Mouse (Mus musculus): Measurements from ENCODE around the gene Cog3.

Cog3 gene

DNA sequence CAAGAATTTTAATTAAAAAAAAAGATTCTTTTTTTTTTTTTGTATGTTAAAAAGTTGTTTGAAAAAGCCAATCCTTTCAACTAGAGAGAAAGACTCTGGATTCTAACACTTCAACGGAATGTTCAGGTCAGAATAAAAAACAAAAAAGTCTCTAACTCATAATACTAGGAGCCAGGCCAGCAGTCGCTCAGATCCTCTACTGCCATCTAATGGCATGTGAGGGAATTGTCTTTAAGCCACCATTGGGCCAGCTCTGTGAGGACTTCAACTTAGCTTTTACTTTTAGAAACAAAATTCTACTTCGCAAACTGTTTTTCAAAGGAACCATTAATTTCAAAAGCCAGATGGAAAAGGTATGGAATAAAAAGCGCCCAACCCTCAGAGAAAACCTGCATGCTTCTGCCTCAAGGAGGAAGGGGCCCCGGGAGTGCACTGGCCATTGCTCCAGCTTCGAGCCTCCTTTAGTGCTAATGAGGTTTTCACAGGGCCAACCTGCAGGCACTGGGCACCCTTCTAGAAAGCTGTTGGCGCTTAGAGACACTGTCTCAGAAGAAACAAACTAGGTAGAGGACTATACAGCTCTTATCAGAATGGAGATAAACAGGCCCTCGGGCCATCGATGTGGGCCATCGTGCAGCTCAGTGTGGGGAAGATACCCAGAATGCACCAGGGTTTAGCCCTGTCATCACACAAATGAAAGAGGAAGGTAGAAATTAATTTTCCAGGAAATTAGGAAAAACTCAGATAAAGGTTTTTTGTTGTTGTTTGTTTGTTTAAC lies 6.9 kb upstream of the Cog3 start:
- no peak for DNase-seq (ENCODE audit: low spot score)

DNA sequence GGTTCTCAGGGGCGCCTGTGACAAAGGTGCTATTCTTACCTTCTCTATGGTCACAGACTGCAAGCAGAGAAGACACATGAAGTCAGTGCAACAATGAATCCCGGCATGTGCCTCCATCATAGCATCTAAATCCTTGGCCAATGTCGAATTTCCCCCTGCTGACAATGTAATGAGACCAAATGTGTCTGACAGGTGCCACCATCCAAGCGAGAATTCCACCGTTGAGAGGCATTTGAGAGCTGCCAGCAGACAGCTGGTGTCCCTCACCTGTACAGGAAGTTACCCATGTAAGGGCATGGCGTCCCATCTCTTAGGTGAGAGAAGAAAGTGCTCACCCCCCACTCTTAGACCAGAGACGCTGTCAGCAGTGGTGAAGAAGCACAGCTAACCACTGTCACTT lies 4.1 kb upstream of the Cog3 start:
- no peak for DNase-seq (ENCODE audit: low spot score)

DNA sequence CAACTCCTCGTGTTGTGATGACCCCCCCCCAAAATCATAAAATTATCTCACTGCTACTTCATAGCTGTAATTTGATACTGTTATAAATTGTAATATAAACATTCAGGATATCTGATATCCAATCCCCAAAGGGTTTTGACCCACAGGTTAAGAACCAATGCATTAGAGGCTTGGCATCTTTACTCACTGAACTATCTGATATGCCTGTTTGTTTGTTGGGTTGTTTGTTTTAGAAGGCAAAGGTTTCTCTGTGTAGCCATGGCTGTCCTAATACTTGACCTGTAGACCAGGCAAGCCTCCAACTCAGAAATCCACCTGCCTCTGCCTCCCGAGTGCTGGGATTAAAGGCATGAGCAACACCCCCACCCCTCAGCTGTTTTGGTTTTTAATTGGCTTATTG lies 3.5 kb upstream of the Cog3 start:
- no peak for DNase-seq (ENCODE audit: low spot score)

DNA sequence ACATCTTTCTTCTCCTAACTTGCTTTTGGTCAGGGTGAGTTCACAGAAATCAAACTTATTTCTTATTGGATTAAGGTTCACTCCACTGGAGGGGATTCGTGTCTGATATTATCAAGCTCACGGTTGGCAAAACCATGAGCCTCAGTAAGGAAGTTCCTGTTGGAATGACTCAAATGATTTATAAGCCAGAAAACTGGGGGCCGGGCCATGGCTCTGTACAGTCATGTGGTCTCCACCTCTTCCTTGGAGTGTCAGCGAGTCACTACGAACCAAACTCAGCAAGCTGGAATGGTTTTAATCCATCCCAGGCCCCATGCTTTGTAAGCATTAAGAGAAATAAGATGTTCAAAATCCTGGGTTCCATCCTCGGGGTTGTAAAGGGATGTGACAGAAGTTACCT lies 2.7 kb upstream of the Cog3 start:
- DNase-seq (ENCODE audit: low spot score) = no peak

DNA sequence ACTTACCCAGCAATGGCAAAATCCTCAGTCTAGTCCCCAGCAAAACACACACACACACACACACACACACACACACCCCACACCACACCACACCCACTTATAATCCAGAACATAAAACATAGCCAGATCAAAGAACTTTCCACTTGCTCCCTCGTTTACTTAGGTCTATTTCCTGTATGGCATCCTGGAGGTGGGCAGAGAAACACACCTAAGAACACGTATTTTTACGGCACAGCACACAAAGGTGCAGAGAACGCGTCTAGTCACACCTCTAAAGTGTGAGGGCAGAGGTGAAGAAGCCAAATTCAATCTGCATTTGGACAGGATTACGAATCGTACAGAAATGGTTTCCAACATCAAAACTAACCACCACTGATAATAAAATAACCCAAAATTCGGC lies 1.1 kb downstream of the Cog3 start:
- DNase-seq (ENCODE audit: low spot score) = no peak

DNA sequence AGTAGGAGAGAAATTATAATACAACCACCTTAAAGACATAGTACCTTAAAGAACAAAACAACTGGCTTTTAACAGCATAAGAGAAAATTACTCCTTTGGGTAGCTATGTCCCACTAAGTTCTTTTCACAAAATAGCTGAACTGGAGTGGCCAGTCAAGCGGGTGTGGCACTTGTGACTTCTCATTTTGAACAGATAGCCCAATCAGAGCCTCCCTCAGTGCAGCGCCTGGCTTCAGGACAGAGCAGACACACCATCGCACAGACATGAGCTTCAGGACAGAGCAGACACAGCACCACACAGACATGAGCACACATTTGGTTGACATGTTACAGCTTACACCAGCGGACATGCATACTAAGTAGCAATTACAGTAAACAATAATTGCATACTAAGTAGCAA lies 3.3 kb downstream of the Cog3 start:
- DNase-seq (ENCODE audit: low spot score) = no peak

DNA sequence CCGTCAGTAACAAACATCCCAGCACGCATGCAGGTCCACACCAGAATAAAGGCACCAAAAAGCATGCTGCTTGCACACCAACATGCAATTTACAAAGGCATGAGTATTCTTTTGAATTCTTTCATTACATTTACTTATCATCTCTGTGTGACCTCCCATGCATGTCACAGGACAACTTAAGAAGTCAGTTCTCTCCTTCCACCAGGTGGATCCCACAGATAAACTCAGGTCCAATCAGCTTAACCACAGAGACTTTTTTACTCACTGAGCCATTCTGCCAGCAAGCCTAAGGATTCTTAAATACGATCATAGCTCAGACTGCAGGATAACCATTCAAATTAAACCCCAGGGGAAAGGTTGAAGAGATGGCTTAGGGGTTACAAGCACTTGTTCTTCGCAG lies 5.2 kb downstream of the Cog3 start:
- no peak for DNase-seq (ENCODE audit: low spot score)

DNA sequence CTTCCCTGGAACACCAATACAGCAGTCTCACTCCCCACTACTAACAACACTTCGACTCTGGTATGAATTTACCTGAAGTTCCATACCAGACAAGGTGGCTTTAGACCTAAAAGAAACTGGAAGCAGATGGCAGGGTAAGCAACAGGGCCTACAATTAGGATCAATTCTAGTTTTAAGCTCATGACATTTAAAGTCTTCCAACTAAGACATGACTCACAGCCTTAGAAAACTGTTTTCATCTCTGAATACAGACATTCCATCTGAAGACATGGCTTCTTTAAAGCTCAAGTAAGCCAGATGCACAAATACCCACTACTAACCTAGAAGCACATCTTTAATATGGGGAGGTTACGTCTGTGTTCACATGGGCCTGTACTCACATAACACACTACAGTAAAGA lies 6.4 kb downstream of the Cog3 start:
- no peak for DNase-seq (ENCODE audit: low spot score)

DNA sequence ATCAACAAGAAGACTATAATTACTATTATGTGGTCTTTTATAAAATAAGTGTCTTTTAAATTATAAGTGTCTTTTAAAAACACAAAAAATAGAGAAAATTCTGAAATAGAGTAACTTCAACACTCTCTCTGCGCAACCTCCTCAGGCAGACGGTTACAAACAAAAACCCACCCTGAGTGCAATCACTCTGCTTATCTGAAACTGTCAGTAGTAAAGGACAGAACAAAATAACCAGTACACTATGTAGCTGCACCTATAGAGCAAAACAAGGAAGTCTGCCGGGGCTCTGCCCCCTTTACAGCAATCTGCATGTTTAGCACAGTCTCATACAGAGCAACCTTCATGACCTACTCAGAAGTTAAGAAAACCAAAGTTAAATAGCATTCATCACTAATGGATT lies 12.4 kb downstream of the Cog3 start:
- no peak for DNase-seq (ENCODE audit: low spot score)

DNA sequence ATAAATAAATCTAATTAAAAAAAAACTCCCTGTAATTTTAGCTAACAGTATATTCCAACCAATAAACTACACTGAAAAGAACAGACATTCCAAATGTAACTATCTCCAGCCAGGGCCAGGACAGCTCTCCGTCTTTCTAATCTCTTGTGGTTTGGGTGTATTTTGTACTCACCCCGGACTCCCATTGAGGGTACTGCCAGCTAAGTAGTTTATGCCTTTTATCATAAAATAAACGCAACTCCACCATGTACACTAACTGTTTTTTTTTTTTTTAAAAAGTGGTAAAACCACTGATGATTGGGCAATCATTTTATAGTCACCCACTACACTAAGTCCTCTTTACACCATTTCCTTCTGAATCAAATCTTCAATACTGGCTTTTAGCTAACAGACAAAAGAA lies 18.7 kb downstream of the Cog3 start:
- DNase-seq (ENCODE audit: low spot score) = no peak

DNA sequence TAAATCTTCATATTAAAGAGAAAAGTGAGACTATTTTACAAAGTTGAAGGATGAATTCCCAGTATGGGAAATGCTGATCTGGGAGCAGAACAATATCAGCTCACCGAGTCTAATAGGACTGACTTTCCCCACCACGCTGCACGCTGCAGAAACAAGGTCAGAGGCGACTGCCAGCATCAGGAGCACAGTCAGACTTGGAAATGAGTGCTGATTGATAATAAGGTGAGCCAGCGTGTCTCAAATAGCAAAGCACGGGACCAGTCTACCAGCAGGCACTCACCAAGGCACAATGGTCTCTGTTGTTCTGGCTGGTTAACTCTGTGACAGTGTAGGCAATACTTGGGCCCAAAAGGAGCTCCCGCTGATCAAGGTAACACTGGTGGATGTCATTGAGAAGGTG lies 21.7 kb downstream of the Cog3 start:
- DNase-seq (ENCODE audit: low spot score) = no peak

DNA sequence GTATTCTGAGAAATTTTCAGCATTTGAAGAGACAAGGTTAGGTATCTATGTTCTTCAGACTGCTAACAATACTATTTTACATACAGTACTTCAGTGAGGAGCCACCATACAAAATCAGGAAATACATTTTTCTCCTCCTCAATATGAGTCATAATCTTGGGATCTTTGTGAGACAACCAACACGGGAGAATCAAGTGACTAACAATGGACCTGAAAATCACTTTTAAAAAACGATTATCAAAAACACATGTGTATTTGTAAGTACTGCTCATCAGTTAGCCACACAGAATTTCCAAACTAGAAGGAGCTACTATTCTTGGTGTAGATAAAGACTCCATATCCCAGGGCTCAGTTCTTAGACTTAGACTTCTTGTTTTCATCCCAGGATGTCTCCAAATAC lies 23.0 kb downstream of the Cog3 start:
- no peak for DNase-seq (ENCODE audit: low spot score)

DNA sequence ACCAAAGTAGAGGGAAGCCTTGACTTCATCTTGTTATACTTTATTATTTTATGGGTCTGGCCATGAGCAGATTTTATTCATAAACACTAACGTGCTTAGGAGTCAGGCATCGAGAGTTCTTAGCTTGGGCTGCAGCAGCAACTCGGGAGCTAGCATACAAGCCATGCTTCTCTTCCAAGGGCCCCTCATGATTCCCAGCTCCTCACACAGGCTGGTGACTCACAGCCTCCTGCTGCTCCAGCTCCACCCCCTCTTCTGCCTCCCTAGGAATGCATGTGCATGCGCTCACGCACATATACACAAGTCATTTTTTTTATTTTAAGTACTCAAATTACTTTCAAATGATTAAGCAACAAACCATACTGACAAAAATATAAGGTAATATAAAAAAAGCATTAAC lies 26.2 kb downstream of the Cog3 start:
- no peak for DNase-seq (ENCODE audit: low spot score)

DNA sequence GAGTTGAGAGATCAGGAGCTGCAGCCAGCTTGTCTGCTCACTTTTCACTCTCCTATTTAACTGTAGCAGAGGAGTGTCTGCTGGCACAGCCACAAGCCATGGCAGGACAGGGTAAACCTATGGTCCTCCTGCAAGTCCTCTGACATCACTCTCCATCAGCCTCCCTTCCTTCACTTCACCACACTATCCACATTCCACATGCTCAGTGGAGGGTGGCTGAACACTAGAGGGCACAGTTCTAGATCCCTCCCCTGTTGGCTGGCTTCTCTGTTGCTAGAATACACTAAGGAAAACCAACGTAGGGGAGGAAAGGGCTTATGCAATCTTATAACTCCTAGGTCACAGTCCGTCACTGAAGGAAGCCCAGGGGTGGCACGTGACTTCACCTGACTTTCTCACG lies 27.3 kb downstream of the Cog3 start:
- DNase-seq (ENCODE audit: low spot score) = no peak

DNA sequence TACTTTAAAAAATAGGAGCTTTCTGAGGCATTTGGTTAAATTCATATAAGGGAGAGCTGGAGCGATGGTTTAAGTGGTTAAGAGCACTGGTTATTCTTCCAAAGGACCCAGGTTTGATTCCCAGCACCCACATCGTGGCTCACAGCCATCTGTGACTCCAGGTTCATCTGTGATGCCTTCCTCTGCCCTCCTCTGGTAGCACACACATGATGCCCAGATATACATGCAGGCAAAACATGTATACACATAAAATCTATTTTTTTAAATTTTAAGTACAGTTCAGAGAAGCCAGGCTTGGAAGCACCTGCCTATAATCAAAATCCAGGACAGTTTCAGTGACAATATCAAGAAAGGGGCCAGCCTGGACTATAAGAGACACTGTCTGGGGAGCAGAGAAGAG lies 31.5 kb downstream of the Cog3 start:
- no peak for DNase-seq (ENCODE audit: low spot score)

DNA sequence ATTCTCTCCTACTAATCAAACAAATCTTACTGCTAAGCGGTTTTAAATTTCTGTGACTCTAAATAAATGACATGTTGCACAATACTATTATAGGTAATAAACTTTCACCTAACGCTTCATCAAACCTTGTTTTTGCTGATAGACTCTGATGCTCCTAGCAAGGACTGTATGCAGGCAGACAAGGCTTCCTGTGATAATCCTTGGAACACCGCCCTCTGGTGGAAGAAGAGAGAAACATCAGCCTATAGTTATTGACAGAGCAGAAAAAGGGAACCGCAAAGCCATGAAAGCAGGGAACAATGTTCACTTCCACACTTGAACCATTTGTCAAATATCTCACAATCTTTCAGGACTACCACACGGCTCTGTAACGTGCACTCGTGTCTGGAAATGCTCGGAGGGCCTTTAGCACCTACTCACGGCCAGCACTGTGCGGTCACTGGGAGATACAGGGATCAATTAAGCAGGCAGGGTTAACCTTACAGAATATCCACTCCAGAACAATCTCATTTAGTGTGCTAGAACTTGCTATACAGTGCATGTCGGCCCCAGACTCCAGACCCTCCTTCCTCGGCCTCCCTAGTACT lies 32.2 kb downstream of the Cog3 start:
- no peak for DNase-seq (ENCODE audit: low spot score)

DNA sequence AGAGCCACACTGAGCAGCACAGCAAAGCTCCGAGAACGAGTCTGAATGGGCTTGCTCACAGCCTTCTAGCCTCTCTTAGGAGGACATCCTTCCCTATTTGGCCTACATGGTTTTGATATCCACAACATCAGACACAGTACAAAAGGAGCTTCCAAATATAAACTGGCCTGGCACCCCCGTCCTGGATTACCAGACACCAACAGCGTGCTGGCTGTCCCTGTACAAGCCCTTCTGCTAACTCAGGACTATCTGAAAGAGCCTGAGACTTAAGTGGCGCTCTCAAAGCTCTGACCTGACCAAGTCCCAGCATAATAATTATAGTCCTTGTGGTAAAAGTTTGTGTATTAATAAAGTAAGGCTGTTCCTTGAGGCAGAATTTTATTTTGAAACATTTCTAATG lies 34.2 kb downstream of the Cog3 start:
- DNase-seq (ENCODE audit: low spot score) = no peak

DNA sequence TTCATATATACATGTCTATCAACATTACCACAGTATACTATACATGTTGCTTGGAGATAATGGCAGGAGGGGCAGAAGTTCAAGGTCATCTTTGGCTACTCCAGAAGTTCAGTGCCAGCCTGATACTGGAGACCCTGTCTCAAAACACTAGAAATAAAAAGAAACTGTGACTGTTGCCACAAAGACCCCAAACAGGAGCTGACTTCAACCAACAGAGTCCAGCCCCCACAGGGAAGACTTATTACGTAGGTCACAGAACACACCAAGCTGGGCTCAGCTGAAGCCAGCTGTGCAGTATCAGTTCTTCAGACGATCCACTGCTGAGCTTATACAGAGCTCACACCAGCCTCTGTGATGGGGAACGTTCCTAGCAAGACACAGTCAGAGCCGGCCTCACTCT lies 37.9 kb downstream of the Cog3 start:
- no peak for DNase-seq (ENCODE audit: low spot score)

DNA sequence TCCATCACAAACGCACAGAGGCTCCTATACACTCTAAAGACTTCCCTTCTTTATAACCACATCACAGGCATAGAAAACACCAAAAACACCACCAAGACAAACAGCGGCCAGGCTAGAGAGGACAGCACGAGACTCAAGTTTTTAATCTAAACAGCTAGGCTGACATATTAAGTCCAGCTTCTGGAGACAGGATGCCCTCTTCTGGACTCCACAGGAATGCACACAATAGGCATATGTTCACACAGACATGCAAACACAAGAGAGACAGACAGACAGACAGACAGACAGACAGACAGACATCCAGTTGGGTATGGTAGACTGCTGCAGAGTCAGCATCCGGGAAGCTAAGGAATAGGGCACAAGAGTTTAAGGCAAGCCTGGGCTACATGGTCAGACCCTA lies 40.7 kb downstream of the Cog3 start:
- no peak for DNase-seq (ENCODE audit: low spot score)

DNA sequence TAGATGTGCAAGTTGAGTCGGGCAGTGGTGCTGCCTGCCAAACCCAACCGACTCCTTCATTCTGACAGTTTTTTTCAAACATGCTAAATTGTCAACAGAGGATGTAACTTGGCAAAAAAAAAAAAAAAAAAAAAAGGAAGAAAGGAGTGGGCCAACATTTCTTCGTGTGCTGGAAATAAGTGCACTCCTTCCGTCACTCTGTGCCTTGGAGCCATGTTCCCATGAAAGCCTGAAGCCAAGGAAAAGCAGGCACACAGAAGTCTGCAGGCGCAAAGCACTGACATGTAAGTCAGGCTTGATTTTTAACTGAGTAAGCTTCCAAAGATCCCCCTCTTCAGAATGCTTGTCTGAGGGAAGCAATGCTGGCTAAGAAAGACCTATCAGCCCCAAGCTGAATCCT lies 41.6 kb downstream of the Cog3 start:
- no peak for DNase-seq (ENCODE audit: low spot score)

DNA sequence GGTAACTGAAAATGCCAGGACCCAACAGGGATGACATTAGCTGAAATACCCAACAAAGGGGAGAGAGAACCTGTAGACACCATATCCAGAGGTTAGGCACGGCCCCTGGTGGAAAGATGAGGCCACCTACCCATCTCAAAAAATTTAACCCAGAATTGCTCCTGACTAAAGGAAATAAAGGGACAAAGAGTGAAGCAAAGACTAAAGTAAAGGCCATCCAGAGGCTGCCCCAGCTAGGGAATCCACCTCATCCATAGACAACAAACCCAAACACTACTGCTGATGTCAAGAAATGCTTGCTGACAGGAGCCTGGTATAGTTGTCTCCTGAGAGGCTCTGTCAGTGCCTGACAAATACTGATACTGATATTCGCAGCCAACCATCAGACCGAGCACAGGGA lies 42.6 kb downstream of the Cog3 start:
- DNase-seq (ENCODE audit: low spot score) = no peak

DNA sequence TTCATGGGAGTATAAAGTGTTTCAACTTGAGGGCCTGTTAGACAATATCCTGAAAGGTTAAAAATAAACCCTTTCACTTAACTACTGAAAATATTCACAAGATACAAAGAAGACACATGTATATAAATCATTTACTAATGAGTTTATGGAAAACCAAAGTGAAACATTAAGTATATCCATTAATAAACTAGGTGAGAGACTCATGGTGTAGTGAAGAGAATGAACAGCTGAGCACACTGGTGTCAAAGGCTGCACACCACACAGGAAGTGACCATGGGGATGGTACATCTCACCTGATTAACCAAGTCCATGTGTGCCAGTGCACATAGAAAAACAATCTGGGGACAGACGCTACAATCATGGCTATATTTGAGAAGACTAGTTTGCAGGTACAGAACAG lies 45.3 kb downstream of the Cog3 start:
- DNase-seq (ENCODE audit: low spot score) = no peak

DNA sequence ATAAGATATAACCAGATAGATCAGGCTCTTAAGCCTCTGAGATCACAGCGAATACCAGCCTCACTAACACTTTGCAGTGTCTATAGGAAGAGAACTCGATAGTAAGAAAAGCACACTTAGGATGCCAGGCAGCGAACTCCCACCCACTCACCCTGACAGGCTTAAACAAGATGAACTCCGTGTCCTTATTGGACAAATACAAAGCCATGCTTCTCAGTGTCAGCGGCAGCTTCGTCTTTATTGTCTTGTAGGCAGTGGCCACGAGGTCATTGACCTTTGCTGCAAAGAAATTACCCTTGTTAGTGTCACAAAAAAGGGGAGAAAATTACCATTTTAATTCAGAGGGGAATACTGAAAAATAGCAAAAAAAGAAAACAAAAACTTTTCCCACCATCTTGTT lies 46.5 kb downstream of the Cog3 start:
- no peak for DNase-seq (ENCODE audit: low spot score)

DNA sequence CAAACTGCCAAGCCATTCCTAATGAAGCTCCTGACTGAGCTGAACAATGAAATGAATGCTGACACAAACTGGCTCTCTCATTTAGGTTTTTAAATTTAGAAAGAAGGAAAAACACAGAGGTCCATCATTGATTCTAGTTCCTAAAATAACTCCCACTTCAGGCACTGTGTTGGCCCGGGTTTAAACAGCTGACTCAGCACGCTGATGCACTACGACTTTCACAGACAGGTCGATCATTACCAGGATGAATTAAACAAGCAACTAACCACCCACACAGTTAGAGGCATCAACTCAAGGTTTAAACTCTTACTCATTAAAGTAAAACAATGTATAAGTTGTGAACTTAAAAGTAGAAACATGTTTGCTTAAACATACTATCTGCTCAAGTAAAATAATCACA lies 47.7 kb downstream of the Cog3 start:
- no peak for DNase-seq (ENCODE audit: low spot score)

Data from testis, postnatal 14 days (tissue).